14 mouse cellular contexts compared by ENCODE assay signal in the genomic region with DNA sequence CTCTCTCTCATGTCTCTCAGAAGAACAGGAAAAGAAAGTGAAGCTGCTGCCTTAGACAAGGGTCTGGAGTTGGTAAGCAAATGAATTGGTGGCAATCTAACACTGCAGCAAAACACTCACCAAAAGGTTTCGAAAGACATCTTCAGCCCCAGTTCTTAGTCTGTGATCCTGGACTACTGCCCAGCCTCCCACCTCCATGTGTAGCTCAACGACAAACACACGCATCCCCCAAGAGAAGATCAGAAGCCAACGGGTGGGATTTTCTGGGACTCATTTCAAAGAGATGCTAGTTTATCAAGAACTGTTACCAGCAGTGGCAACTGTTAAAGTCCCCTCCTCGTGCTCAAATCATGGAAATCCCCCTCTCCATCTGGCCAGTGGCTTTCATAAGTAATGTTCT. TPM values are rescaled to one million over a fixed set of nuclear protein-coding genes. Genes with fewer than 3 reads are reported as not detected.
"Had no signal": no experiment of that assay in that cellular context is flagged by ENCODE, and none has a peak within 500 bp of the region (broad histone marks: within the 10 kb centered on the region; RNA-seq: fewer than 3 reads in every experiment).

No protein-coding gene starts in this region.

- H3K4me2 ChIP-seq: kidney, embryonic 15.5 days; limb, embryonic 13.5 days; liver, embryonic 15.5 days; neural tube, embryonic 15.5 days had no signal

- H3K4me1 ChIP-seq: kidney, embryonic 15.5 days; limb, embryonic 13.5 days; liver, embryonic 15.5 days; neural tube, embryonic 15.5 days had no signal

- DNase-seq: kidney, adult 2 months; kidney, postnatal 14 days; left cerebral cortex, postnatal 4 days; lung, postnatal 4 days; midbrain, embryonic 14.5 days; right cerebral cortex, postnatal 25 days; thymus, postnatal 4 days had no signal

- H3K9me3 ChIP-seq: kidney, embryonic 15.5 days; limb, embryonic 13.5 days; liver, embryonic 15.5 days; midbrain, embryonic 10.5 days; neural tube, embryonic 15.5 days had no signal

- H3K27ac ChIP-seq: kidney, embryonic 15.5 days; limb, embryonic 13.5 days; liver, embryonic 15.5 days; midbrain, embryonic 10.5 days; neural tube, embryonic 15.5 days had no signal

- H3K4me3 ChIP-seq: kidney, embryonic 15.5 days; limb, embryonic 13.5 days; liver, embryonic 15.5 days; midbrain, embryonic 10.5 days; myocyte; neural tube, embryonic 15.5 days had no signal

- H3K27me3 ChIP-seq: kidney, embryonic 15.5 days; limb, embryonic 13.5 days; liver, embryonic 15.5 days; neural tube, embryonic 15.5 days had no signal

- H3K9ac ChIP-seq: kidney, embryonic 15.5 days; limb, embryonic 13.5 days; liver, embryonic 15.5 days; neural tube, embryonic 15.5 days had no signal

- H3K36me3 ChIP-seq: kidney, embryonic 15.5 days; limb, embryonic 13.5 days; liver, embryonic 15.5 days; midbrain, embryonic 10.5 days; neural tube, embryonic 15.5 days had no signal

RNA-seq across cellular contexts. Expression of a gene that starts 20.3 kb away (rescaled TPM):
- total RNA-seq: megakaryocyte, adult 5-6 weeks had no signal
